ENCODE assay signal across 21 mouse cellular contexts in genomic region chr4:110106620-110107243, GRCm38 (mm10).
"Had no signal": no experiment of that assay in that cellular context is flagged by ENCODE, and none has a peak within 500 bp of the region (broad histone marks: within the 10 kb centered on the region; RNA-seq: fewer than 3 reads in every experiment).

No protein-coding gene starts in this region.

- H3K36me3 ChIP-seq: limb, embryonic 10.5 days; limb, embryonic 13.5 days; liver, embryonic 12.5 days; liver, embryonic 15.5 days; lung, embryonic 15.5 days; midbrain, embryonic 15.5 days had no signal

- DNase-seq: kidney, adult 2 months; kidney, postnatal 25 days; layer of hippocampus, adult 9-11 months; liver; lung, adult 18-20 months; lung, postnatal 10 days; lung, postnatal 36 days; thymus, adult 2 months; thymus, postnatal 14 days; thymus, postnatal 4 days had no signal

- H3K4me2 ChIP-seq: limb, embryonic 13.5 days; liver, embryonic 12.5 days; liver, embryonic 15.5 days; lung, embryonic 15.5 days; midbrain, embryonic 11.5 days; midbrain, embryonic 15.5 days had no signal

- H3K9ac ChIP-seq: limb, embryonic 13.5 days; liver, embryonic 12.5 days; liver, embryonic 15.5 days; lung, embryonic 15.5 days; midbrain, embryonic 15.5 days had no signal

- H3K9me3 ChIP-seq: limb, embryonic 10.5 days; limb, embryonic 13.5 days; liver, embryonic 12.5 days; liver, embryonic 15.5 days; lung, embryonic 15.5 days; midbrain, embryonic 15.5 days had no signal

- H3K4me3 ChIP-seq: layer of hippocampus, adult 2 months; limb, embryonic 10.5 days; limb, embryonic 13.5 days; liver, embryonic 12.5 days; liver, embryonic 15.5 days; lung, embryonic 15.5 days; midbrain, embryonic 15.5 days; myocyte had no signal

- H3K27me3 ChIP-seq: limb, embryonic 13.5 days; liver, embryonic 12.5 days; liver, embryonic 15.5 days; lung, embryonic 15.5 days; midbrain, embryonic 15.5 days had no signal

- H3K4me1 ChIP-seq: limb, embryonic 10.5 days; limb, embryonic 13.5 days; liver, embryonic 12.5 days; liver, embryonic 15.5 days; lung, embryonic 15.5 days; midbrain, embryonic 15.5 days had no signal

- H3K27ac ChIP-seq: kidney, postnatal 0 days; layer of hippocampus, adult 2 months; limb, embryonic 10.5 days; limb, embryonic 13.5 days; liver, embryonic 12.5 days; liver, embryonic 15.5 days; lung, embryonic 15.5 days; midbrain, embryonic 15.5 days; stomach, postnatal 0 days had no signal

- ATAC-seq: liver, embryonic 12.5 days; midbrain, embryonic 15.5 days had no signal
